Mouse (Mus musculus) liver (tissue): ENCODE measurements around the gene Zfp663.

Experiments
- DNase-seq: peaks from one replicate; pipeline ENCODE4 v3.0.0-alpha.2; 2020; ENCODE audit warnings: mixed read lengths

The Zfp663 gene

DNA sequence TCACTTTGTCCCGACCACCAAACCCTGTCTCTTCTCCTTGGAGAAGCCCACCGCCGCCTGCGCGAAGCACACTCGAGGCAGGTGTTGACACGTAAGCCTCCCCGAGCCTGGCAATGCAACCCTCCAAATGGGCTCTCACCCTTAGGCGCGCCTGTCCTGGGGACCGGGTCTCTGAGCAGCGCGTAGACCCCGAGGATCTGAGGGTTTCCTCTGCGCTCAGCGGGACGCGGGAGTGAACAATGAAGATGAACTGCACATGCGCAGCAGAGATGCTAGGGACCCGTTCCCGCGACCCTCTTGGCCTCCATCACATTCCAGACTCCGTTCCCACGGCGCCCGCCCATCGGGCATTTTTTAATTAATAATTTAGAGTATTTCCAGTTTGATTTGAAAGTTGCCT lies at the start of gene Zfp663:
TSS of gene Zfp663 (minus strand) at position 234 of the 400 bp plus-strand sequence.
- no peak for DNase-seq

DNA sequence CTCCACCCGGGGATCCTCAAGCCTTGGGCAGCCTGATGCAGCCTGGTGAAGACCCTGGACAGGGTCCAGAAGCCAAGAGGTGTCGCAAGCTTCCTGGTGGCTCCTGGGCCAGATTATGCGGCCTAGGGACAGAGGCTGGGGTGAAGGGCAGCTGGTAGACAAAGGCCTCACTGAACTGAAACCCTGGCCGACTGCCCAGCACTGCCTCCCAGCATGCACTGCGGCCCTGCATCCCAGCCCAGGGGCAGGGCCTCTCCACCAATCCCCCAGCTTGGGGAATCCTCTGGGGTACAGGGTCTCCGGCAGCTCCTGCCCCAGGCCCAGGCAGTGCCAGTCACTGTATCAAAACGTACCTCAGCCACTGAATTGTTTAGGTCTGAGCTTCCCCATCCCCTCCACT lies 48.8 kb upstream of the Zfp663 start:
- DNase-seq, result peak; percentile 47

DNA sequence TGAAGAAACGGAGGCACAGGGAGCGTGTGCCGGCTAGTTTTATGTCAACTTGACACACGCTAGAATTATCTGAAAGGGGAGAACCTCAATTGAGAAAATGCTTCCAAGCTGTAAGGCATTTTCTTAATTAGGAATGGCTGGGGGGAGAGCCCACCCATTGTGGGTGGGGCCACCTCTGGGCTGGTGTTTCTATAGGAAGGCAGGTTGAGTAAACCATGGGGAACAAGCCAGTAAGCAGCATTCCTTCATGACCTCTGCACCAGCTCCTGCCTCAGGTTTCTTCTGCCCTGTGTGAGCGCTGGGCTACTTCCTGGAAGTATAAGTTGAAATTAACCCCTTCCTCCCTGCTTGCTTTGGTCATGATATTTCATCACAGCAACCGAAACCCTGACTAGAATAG lies 47.3 kb upstream of the Zfp663 start:
- DNase-seq, result no peak

DNA sequence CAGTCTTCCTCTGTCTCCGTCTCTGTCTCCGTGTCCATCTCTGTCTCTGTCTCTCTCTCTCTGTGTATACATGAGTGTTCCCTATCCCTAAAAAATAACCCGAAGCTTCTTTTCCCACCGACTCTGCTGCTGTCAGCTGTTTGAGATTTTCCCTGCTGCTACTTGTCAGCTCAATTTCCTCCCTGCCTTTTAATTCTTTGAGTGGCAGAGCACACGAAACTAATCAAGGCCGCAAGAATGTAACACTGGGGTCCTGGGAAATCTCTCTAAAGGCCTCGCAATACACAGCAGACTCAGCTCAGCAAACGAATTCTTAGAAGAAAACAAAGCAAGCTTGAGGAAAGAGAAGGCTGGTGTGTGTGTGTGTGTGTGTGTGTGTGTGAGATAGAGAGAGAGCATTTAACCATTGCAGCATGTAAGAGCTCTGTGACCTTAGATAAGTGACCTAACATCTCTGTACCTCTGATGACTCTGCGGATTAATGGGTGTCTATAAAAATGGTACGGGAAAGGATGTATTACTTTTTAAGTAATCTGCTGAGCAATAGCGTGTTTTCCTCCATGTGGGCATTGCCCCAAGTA lies 46.7 kb upstream of the Zfp663 start:
- DNase-seq, result no peak

DNA sequence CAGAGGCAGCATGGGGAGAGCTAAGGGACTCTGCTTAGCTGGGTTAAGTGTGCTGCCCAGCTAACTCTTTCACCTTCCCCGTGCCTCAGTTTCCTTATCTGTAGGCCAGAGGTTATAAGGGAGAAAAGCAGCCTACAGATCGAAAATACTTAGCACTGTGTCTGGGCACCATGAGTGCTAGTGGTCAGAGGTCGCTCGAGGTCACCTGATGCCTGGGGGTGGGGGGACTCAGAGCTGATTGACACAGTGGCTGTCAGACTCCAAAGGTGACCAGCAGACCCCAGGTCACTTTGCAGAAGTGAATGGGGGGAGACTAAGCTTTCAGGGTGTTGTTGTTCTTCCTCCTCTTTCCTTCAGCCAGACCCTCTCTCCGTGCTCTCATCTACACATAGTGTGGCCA lies 45.8 kb upstream of the Zfp663 start:
- DNase-seq, result no peak

DNA sequence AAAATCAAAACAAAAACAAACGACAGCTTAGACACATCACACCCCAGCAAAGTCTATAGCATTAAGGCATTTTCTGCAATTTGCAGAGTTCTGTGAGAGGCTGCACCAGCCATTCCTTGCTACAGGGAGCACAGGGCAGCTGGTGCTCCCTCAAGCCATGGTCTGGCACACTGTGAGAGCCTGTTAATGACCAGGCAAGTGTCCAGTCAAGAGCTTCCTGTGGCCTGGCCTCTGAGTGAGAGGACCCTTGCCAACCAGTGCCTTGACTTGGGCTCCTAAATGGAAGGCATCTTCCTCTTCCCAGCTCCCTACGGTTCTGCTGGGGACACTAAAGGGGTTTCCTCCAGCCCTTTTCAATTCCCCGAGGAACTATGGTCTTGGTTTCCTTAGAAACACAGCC lies 45.4 kb upstream of the Zfp663 start:
- DNase-seq, result no peak

DNA sequence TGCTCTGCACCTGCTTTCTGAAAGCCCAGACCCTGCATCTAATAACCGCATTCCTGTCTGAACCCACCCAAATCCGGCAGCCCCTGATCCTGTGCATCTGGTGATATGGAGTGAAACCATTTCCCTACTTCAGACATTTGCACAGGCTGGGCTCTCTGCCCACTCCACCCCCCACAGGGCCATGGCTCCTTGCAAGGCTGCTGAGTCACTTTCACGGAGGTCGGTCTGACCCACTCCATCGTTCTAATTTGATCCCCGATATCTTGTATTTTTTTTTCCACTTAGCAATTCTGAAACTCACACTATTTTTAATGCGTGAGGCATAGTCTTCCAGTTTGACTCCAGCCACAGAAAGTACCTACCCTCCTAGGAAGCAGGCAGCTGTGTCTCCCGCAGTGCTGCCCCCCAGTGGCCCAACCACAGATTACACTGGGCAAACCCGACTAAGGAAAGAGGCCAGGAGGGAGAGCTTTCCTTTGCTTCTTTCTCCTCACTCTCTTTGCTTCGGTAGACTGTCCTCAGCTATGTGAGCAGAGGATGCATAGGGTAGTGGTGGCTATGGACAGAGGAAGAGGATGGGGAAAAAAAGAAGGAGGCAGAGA lies 39.3 kb upstream of the Zfp663 start:
- DNase-seq, result peak; percentile 60

DNA sequence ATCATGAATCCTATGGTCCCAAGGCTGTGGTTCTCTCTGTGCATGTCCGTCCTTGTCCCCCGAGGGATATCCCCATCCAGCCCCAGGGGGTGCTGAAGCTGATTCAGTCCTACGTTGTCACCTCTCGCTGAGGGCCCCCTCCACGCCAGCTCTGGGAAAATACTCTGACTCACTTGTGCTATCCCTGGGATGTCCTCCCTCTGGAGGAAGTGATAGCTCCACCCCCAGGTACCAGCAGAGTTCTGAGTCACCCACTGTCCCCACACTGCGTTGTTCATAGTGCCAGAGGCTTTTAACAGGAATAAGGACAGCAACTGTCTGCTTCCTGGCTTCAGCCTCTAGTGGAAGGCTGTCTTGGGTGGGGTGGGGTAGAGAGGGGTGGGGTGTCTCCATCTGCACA lies 36.8 kb upstream of the Zfp663 start:
- no peak for DNase-seq

DNA sequence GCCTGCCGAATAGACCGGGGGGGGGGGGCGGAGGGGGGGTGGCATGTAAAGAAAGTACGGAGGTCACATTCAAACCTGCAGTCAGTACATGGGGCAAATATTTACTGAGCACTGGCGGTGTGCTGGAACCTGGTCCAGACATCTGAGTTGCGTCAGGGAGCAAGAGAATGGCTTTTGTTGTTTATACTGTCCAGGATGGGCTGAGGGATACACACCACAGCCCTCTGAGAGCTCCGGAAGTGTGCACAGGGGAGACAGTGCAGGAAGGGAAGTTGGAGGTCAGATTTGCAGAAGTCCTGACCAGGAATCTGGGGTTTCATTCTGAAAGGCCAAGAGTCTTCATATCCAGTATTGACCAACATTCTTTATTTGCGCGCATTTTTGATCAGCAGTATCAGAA lies 36.4 kb upstream of the Zfp663 start:
- DNase-seq, result peak; percentile 46

DNA sequence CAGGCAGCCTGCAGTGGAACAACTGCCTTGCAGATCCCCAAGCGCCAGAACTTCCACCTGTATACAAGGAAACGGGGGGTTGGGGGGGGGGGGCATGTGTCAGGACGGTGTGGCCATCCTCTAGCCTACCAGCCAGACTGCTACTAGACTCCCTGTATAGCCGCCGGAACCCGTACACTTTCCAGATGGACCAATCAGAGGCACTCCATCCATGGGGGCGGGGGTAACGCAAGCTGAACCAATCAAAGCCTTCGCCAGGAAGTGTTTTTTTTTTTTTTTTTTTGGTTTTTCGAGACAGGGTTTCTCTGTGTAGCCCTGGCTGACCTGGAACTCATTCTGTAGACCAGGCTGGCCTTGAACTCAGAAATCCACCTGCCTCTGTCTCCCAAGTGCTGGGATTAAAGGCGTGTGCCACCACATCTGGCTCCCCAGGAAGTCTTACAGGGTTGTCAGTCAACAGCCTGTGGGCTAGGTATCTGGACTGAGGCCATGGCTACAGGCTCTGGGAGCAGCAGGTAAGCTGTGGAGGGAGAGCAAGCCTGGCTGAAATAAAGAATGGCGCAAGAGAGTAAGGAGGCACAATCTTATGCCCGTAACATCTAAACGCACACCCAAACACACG lies 29.7 kb upstream of the Zfp663 start:
- DNase-seq, result no peak

DNA sequence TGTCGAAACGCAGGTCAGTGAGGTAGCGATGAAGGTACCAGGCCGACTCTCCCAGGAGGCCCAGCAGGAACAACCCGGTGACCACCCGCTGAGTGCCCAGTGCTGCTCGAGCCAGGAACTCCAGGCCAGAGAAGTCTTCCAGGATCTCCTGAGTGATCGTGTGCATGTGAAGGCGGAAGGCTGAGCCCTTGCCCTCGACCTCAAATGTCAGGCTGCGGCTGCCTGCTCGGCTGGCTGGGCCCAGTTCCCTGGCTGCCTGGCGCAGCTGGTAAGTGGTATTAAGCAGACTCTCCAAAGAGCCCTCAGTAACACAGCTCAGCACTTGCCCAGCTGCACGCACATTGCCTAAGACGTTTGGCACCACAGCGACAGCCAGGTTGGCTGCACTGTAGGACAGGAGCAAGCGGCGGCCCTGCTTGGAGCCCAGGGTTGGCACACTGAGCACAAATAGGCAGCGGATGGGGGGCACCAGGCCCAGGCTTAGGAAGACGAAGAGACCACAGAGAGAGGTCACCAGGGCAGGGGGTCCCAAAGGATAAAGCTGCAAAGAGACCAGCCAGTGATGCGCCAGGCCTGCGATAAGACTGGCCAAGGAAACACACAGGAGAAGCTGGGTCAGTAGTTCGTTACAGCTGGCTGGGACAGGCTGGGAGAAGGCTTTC lies 29.1 kb upstream of the Zfp663 start:
- no peak for DNase-seq

DNA sequence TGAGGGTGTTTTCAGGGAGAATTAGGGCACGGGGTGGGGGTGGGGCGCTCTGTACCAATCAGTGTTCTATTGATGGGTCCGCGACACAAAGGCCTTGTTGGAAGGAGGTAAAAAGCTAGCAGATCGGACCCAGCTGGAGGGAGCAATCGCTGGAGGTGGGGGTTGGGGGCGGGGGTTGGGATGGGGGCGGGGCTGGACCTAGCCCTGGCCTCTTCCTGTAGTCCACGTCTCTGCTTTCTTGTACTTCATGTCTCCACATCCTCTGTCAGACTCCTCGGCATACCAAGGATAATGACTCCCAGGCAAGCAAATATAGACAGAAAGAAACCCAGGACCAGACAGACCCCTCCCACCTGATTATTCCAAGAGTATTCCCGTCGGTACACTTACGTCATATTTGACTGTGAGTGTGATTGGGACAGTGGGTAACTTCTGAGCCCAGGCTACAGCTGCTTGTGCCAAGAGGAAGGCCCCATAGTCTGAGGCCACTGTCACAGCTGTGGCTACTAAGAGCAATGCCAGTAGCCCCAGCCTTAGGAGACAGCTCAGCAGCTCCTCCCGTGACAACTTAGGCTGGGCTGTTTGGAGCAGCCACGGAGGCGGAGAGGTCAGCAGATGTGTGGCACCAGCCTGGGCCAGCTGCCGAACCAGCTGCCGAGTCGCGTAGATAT lies 28.4 kb upstream of the Zfp663 start:
- no peak for DNase-seq

DNA sequence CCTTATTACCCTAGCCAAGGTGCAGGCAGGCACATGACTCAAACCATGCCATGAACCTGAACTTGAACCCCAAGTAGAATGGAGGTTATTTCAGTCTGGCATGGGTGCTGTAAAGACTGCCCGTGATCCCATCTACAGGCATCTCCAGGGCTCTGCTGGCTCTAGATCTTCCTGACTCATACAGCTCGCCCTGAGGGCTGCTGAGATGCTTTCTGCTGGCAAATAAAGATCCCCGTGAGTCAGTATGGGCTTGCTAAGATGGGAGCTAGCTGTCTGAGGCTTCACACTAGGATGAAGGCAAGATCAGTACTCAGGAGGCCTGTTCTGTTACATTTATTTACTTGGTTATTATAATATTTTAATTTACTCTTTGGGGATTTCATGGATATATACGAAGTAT lies 23.6 kb upstream of the Zfp663 start:
- no peak for DNase-seq

DNA sequence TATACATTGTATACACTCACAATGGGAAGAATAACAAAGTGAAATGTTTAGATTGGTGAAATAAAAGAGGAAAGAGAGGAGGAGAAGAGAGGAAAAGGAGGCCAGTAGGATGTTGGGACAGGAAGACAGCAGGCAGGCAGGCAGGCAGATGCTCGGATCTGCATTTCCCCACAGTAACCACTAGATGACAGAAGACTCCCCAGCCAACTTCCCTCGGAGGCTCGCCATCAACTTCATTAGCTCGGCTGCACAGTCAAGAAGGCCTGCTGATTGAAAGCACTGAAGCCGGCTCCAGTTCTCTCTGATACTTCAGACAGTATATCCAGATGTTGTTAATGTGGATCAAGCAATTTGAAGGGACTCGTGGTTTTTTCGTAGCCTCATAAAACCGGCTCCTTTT lies 23.0 kb upstream of the Zfp663 start:
- peak; percentile 43 for DNase-seq

DNA sequence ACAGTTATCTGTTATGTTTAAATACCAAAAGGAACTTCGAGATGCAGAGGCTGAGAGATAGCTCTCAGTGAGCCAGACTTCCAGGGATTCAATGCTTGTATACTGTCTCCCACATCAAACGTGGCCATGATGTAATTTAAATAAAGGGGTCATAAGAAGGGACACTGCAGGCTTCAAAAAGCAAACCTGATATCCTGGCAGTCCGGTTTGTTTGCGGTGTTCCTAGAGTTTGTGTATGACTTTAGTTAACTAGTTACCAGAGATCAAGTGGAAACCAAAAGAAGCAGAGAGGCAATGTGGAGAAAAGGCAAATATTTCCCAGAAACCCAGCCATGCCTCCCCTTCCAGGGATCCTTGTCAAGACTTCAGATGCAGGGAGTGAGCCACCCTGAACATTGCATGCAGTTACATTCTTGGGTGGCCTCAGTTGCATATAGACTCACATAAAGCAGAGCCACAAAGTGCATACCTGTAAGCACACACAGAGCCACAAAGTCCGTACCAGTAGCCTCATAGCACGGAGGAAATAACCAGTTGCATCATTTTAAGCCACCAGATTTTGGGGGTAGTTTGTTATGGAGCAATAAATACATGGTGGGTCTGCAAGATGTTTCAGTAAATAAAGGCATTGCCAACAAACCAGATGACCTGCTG lies 20.9 kb upstream of the Zfp663 start:
- no peak for DNase-seq

DNA sequence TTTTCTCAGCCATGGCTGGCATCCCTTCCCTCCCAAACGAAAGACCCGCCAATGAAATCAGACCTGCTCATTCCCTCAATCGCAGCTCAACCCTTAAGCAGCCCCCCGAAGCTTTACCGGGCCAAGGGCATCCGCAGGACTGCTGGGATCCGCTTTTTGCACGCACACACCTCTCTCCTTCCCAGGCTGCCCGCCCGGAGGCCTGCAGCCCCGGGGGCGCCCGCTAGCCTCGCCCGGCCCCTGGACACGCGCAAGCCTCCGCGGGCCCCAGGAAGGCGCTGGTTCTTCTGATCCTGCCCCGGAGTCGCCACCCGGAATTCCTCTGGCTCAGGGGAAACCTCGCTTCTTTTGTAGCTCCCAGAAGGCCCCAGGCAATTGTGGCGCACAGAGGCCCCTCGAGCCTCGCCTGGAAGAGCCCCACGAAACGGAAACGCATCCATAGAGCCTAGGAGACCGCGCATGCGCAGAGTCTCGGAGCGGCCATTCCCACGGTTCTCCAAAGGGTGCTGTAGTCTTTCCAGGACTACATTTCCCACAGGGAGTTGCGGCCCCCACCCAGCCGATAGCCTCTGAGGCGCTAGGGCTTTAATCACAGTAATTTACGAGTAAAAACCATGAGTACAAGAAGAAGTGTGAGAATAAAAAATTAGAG lies 19.4 kb upstream of the Zfp663 start, which contains the start of gene Zfp334:
TSS of gene Zfp334 (minus strand) at position 416 of the 652 bp plus-strand sequence.
- peak; percentile 83 for DNase-seq

DNA sequence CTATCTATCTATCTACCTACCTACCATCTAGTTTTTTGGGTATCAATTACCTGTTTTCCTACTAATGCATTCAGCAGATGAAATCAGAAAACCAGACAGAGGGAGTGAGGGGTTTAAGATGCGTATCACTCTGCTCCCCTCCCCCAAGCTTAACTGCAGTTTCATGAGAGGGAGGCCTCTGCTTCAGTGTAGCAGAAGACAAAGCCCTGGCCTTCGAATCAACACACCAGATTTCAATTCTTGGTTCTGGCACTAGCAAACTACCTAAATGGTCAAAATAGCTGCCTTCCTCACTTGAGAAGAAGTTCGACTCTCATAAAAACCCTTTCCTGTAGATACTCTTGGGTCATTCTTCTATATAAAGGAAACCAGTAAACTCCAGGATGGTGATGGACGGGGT lies 18.8 kb upstream of the Zfp663 start:
- DNase-seq, result no peak

DNA sequence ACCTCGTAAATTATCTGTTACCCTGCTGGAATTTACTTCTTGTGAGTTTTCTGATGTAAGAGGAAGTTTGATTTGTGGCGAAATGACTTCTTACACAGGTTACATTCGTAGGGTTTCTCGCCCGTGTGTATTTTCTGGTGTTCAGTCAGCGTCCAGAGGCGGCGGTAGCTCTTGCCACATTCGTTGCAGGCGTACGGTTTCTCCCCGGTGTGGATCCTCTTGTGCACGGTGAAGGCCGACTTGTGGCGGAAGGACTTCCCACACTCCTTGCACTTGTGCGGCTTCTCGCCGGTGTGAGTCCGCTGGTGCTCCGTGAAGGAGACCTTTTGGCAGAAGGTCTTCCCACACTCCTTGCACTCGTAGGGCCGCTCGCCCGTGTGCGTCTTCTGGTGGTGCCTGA lies 11.5 kb upstream of the Zfp663 start:
- no peak for DNase-seq

DNA sequence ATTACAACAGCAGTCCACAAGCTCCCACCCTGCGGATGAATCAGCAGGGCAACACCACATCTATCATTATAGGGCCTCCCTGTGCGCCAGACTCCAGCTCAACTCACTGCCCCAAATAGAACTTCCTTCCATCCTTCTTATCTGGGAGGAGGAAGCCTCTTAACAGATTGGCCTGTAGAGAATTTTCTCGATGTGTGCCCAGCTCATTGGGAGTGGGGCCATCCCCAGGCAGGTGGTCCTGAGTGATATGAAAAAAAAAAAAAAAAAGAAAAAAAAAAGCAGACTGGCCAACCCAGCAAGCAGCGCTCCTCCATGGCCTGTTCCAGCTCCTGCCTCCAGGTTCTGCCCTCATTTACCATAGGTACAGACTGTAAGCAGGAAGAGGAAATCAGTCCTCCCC lies 7.5 kb upstream of the Zfp663 start:
- no peak for DNase-seq

DNA sequence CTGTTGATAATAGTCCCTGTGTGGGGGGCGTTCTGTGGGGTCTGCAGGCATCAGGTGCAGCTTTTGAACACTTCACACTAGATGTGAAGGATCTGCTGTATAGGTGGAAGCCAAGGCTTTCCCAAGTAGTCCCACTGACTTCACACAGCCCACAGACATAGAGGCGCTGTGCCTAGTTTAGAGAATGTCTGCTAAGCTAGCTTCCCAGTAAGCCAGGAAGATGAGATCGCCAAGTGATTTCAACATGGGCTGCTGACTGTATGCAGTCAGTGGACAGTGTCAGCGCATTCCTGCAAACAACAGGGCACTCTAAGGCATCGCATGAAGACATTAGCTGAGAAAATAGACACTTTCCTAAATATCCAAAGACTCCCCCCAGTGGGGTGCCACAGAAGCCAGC lies 6.9 kb upstream of the Zfp663 start:
- no peak for DNase-seq

DNA sequence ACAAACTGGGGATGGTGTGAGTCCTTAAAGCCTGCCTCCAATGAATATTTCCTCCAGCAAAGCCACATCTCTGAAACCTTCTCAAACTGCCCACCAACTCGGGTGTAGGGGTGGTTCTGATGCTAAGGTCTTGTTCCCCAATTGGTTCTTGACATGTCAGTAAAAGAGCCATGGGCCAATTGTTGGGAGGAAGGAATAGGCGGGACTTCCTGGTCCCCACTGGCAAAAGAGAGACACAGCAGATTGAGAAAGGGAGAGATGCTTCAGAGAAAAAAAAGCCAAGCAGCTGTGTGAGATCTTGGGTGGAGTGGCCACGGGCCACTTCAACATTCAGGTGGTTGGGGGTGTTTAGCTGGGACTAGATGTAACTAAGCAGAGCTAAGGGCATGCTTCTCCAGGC lies 2.5 kb upstream of the Zfp663 start:
- DNase-seq, result no peak

DNA sequence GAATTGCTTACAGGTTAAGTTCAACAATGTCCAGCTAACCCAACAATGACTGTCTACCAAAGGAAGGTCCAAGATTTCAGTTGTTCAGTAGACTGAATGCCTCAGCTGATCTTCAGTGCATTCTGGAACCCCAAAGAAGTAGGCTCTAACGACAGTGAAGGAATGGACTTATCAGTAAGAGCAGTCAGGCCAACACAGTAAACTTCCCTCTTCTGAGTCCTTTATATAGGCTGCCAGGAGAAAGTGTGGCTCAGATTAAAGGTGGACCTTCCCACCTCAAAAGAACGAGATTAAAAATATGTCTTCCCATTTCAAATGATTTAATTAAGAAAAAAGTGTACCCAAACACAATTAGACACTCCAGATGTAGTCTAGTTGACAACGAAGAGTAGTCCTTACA lies 1.8 kb upstream of the Zfp663 start:
- no peak for DNase-seq
